Mouse (Mus musculus) hindbrain, embryonic 16.5 days (tissue): Measurements from ENCODE around the gene Ero1l. TPM values are rescaled to one million over a fixed set of nuclear protein-coding genes. Genes with fewer than 3 reads are reported as not detected.

Source experiments
- ATAC-seq: fragments of 200-750 bp; cut with Nextera tagmentation; 2 replicates; pipeline ENCODE4 v1.8.0; 2017; ENCODE audit warnings: moderate TSS enrichment, moderate library complexity
- H3K27ac ChIP-seq: fragments of 300-500 bp; sonication (generic); 2 replicates; pipeline ENCODE4 v1.5.1; 2014; ENCODE audit warnings: low read depth, mild to moderate bottlenecking, control low read depth, low read length, moderate library complexity
- H3K27me3 ChIP-seq: fragments of 300-500 bp; sonication (generic); replicated peaks from 2 replicates; pipeline ENCODE4 v1.6.1; 2014; ENCODE audit warnings: low read length; ENCODE audit not compliant: control insufficient read depth, insufficient read depth
- H3K36me3 ChIP-seq: fragments of 300-500 bp; sonication (generic); 2 replicates; pipeline ENCODE4 v1.6.1; 2014; ENCODE audit warnings: mild to moderate bottlenecking, low read length, moderate library complexity, mixed read lengths; ENCODE audit not compliant: control insufficient read depth, insufficient read depth
- H3K4me1 ChIP-seq: fragments of 300-500 bp; sonication (generic); 2 replicates; pipeline ENCODE4 v1.6.1; 2014; ENCODE audit warnings: low read depth, low read length; ENCODE audit not compliant: control insufficient read depth, insufficient read depth
- H3K4me2 ChIP-seq: fragments of 300-500 bp; sonication (generic); 2 replicates; pipeline ENCODE4 v1.6.1; 2014; ENCODE audit warnings: mild to moderate bottlenecking, low read length, control low read depth, moderate library complexity
- H3K4me3 ChIP-seq: fragments of 300-500 bp; sonication (generic); 2 replicates; pipeline ENCODE4 v1.5.1; 2014; ENCODE audit warnings: mild to moderate bottlenecking, low read length, control low read depth, moderate library complexity
- H3K9ac ChIP-seq: fragments of 300-500 bp; sonication (generic); 2 replicates; pipeline ENCODE4 v1.6.1; 2014; ENCODE audit warnings: low read depth, mild to moderate bottlenecking, control low read depth, low read length, moderate library complexity
- H3K9me3 ChIP-seq: fragments of 300-500 bp; sonication (generic); 2 replicates; pipeline ENCODE4 v1.6.1; 2014; ENCODE audit warnings: mild to moderate bottlenecking, low read length, moderate library complexity; ENCODE audit not compliant: control insufficient read depth
- WGBS: fragments of 180-500 bp; shearing (Covaris S2); extraction: QIAGEN DNeasy Blood & Tissue Kit; methylation state at CpG from one replicate; pipeline ENCODE4 v1.1.7; 2014; 5-methylcytosine and 5-hydroxymethylcytosine counted together
- polyA plus RNA-seq: library from polyadenylated mRNA; unstranded; fragments of >200 nt; fragmentation: Nextera tagmentation; extraction: Ambion mirVana; gene quantifications from 2 replicates; pipeline ENCODE4 v1.2.1, GENCODE M21; 2015

Ero1l gene
- polyA plus RNA-seq, 1 experiment from 2014 or later: 21.5 TPM

GRCm38 (mm10) chr14:45251548-45252076 is 67.0 kb downstream of the Ero1l start:
- no peaks in the 10 kb centered on the region for H3K9me3 ChIP-seq
- no peaks in the 10 kb centered on the region for H3K4me1 ChIP-seq
- H3K4me2 ChIP-seq: no peak overlapping the region
- no peak overlapping the region for H3K9ac ChIP-seq
- no peak overlapping the region for H3K27ac ChIP-seq
- H3K36me3 ChIP-seq: peaks cover 9% of the 10 kb centered on the region; the same call in 1 of the 2 replicates
- no peak overlapping the region for H3K4me3 ChIP-seq
- ATAC-seq: no peak
- 89% methylated on average over 4 of the region's 4 CpGs for WGBS
- H3K27me3 ChIP-seq: no peaks in the 10 kb centered on the region

- H3K9me3 ChIP-seq: no peaks in the 10 kb centered on the region; the same call in 1 of the 2 replicates
- no peak overlapping the region for H3K27ac ChIP-seq
- no peaks in the 10 kb centered on the region for H3K4me1 ChIP-seq
- no peaks in the 10 kb centered on the region for H3K36me3 ChIP-seq
- no peak overlapping the region for H3K4me2 ChIP-seq
- H3K9ac ChIP-seq: no peak overlapping the region
- WGBS: 53% methylated on average over 1 of the region's 1 CpGs
- H3K4me3 ChIP-seq: no peak overlapping the region
- no peaks in the 10 kb centered on the region for H3K27me3 ChIP-seq
- ATAC-seq: no peak
Observed at GRCm38 (mm10) chr14:45241613-45242012, 77.0 kb downstream of the Ero1l start.

- Histone ChIP-seq H3K9me3 (no peaks in the 10 kb centered on the region; the same call in 1 of the 2 replicates), H3K4me1 (no peaks in the 10 kb centered on the region), H3K36me3 (no peaks in the 10 kb centered on the region), H3K4me2 (no peak overlapping the region), H3K9ac (no peak overlapping the region), H3K4me3 (no peak overlapping the region), H3K27me3 (no peaks in the 10 kb centered on the region), H3K27ac (no peak overlapping the region)
- WGBS: 86% methylated on average over 2 of the region's 2 CpGs
- ATAC-seq: no peak
Observed at GRCm38 (mm10) chr14:45239042-45239441, 79.5 kb downstream of the Ero1l start.

Other genes starting within 250 kb of the Ero1l start
- gene Gpr137c, start 99.1 kb downstream of the Ero1l start, polyA plus RNA-seq: 11.2 and 12.4 TPM in 2 replicates
- gene Txndc16, start 98.4 kb downstream of the Ero1l start, polyA plus RNA-seq: 37.1 and 38.0 TPM in 2 replicates
- gene Psmc6, start 11.0 kb upstream of the Ero1l start, polyA plus RNA-seq: 143 and 148 TPM in 2 replicates
- gene Styx, start 32.3 kb upstream of the Ero1l start, polyA plus RNA-seq: 50.6 and 64.1 TPM in 2 replicates
- gene Gnpnat1, start 86.1 kb upstream of the Ero1l start, polyA plus RNA-seq: 28.5 and 30.4 TPM in 2 replicates
- gene Fermt2, start 211.3 kb upstream of the Ero1l start, polyA plus RNA-seq: 77.0 and 77.6 TPM in 2 replicates